Mouse (Mus musculus): Measurements from ENCODE around the gene Sms. TPM values are rescaled to one million over a fixed set of nuclear protein-coding genes. Genes with fewer than 3 reads are reported as not detected.

Gene Sms
- 35.7 and 39.6 TPM in 2 replicates for polyA plus RNA-seq (2012)

GRCm38 (mm10) chrX:157491944-157492726 is at the start of gene Sms:
Gene Sms (minus strand): TSS chrX:157492287.
- no peak for TF ChIP-seq GATA1 (IDR thresholded peaks at IDR 0.05; ENCODE audit: low read length)

- TF ChIP-seq GATA1 (IDR thresholded peaks at IDR 0.05; ENCODE audit: low read length): no peak
These were observed 14.3 kb upstream of the Sms start for GRCm38 (mm10) chrX:157506400-157506799.

- no peak for TF ChIP-seq GATA1 (IDR thresholded peaks at IDR 0.05; ENCODE audit: low read length)
These were observed 12.4 kb upstream of the Sms start for GRCm38 (mm10) chrX:157504506-157504905.

DNA sequence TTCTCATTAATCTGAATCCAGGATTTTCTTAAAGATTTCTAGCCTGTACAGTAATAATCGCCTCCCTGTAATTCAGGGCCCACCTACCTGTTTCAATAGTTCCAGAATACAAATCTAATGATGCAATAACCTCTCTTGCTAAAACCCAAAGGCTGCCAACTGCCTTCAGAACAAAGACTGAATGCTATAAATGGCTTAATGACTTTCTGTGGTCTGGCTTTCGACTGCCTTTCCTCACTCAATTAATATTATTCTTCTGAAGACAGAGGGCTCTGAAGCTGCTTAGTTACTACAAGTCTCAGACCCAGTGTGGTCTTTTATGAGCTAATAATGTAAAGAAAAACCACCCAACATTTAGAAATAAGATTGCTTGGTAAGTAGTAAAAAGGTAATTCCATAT is 9.8 kb upstream of the Sms start:
- TF ChIP-seq GATA1 (IDR thresholded peaks at IDR 0.05; ENCODE audit: low read length): no peak

DNA sequence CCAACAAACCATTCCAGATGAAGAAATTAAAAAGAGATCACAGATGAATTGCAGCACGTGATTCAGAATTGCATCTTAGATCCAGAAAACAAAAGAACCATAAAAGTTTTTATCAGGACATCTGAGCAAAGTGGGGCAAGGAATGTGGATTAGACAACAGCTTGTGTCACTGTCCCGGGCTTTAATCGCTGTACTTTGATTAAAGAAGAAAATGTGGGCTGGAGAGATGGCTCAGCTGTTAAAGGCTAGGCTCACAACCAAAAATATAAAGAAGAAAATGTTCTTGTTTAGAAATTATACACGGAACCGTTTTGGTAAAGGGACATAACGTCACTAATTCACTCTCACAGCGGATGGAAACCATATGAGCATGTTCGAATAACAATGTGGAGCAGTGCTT is 7.9 kb upstream of the Sms start:
- TF ChIP-seq GATA1 (IDR thresholded peaks at IDR 0.05; ENCODE audit: low read length): no peak

- TF ChIP-seq GATA1 (IDR thresholded peaks at IDR 0.05; ENCODE audit: low read length): no peak
These were observed 1.1 kb upstream of the Sms start for GRCm38 (mm10) chrX:157493159-157493558.

- no peak for TF ChIP-seq GATA1 (IDR thresholded peaks at IDR 0.05; ENCODE audit: low read length)
These were observed 747 bp downstream of the Sms start for GRCm38 (mm10) chrX:157491145-157491935.

- no peak for TF ChIP-seq GATA1 (IDR thresholded peaks at IDR 0.05; ENCODE audit: low read length)
These were observed 1.3 kb downstream of the Sms start for GRCm38 (mm10) chrX:157490769-157491144.

- no peak for TF ChIP-seq GATA1 (IDR thresholded peaks at IDR 0.05; ENCODE audit: low read length)
These were observed 2.0 kb downstream of the Sms start for GRCm38 (mm10) chrX:157489871-157490721.

GRCm38 (mm10) chrX:157488831-157489230 is 3.3 kb downstream of the Sms start:
- no peak for TF ChIP-seq GATA1 (IDR thresholded peaks at IDR 0.05; ENCODE audit: low read length)

DNA sequence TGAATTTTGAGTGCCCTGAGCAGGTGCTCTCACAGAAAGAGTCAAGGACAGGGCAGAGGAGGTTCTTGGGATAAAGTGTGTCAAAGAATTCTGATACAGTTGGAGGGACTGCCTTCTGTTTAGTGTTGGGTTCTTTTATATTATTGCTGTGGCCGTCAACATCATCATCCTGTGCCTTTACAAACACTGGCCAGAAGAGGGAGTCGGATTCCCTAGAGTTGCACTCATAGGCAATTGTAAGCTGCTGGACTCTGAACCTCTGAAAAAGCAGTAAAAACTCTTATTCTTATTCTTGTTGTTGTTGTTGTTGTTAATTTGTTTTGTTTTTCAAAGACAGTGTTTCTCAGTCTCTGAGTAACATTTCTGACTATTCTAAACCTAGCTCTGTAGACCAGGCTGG is 5.3 kb downstream of the Sms start:
- TF ChIP-seq GATA1 (IDR thresholded peaks at IDR 0.05; ENCODE audit: low read length): no peak

- TF ChIP-seq GATA1 (IDR thresholded peaks at IDR 0.05; ENCODE audit: low read length): no peak
These were observed 9.2 kb downstream of the Sms start for GRCm38 (mm10) chrX:157482842-157483241.

DNA sequence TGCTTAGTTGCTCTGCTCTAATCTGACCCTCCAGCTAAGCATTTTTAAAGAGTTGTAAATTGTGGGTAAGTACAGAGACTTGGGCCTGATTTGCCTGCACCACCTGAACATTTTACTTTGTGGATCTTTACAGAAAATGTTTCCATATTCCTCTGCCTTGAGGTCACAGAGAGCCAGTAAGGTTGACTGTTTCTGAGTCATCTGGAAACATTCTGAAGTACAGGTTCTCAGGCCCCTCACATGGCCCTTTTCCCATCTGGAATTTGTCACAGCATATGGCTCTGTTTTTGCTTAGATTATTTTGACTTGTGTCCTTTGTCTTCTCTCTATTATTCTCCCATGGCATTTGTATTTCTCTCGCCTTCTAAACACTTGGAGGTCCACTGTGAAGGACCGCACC is 10.2 kb downstream of the Sms start:
- TF ChIP-seq GATA1 (IDR thresholded peaks at IDR 0.05; ENCODE audit: low read length): no peak

- no peak for TF ChIP-seq GATA1 (IDR thresholded peaks at IDR 0.05; ENCODE audit: low read length)
These were observed 14.8 kb downstream of the Sms start for GRCm38 (mm10) chrX:157477328-157477727.

- no peak for TF ChIP-seq GATA1 (IDR thresholded peaks at IDR 0.05; ENCODE audit: low read length)
These were observed 15.8 kb downstream of the Sms start for GRCm38 (mm10) chrX:157476153-157476810.
